Mouse (Mus musculus): Measurements from ENCODE around the gene Olfr1480.

Olfr1480 gene

DNA sequence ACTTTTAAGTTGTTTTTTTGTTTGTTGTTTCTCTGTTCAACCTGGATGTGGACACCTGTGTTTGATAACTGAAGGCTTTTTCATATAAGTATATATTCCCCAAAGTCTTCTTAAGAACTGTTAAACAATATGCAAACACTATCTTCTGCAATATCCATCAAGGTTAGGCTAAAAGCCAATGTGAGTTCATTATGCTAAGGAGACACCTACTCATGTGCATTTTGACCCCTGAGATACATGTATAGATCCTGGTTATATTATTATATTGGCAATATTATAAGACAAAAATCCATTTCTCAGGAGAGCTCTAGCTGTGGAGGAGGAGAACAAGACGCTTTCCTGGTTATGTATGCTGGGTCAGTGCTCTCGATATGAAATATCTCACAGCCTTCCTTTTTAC lies at the start of gene Olfr1480:
Olfr1480 (plus strand) TSS at position 301 of the 400 bp plus-strand sequence.
- no peak for DNase-seq (ENCODE audit: low spot score in 2 of 2)

DNA sequence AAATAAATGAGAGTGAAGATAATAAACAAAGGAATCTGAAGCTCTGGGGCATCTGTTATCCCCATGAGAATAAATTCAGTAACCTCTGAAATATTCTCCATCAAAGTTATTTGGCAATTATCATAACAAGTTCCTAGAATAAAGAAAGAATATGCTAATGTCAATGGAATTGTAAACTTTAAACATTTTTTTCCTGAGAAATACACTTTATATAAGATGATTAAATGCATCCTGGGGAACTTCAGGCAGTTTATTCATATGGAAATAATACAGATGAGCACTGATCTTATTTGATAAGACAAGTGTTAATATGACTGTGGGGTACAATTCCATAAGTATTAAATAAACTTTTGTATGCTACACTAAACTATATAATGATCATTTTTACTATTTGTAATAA lies 47.6 kb upstream of the Olfr1480 start, which contains the start of gene Olfr1475:
Olfr1475 (minus strand) TSS at position 101 of the 400 bp plus-strand sequence.
- DNase-seq (ENCODE audit: low spot score in 2 of 2), result no peak

DNA sequence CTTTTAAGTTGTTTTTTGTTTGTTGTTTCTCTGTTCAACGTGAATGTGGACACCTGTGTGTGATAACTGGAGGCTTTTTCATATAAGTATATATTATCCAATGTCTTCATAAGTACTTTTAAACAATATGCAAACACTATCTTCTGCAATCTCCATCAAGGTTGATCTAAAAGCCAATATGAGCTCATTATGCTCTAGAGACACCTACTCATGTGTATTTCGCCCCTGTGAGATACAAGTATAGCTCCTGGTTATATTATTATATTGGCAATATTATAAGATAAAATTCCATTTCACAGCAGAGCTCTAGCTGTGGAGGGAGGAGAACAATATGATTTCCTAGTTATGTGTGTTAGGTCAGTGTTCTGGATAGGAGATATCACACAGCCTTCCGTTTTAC lies 27.5 kb upstream of the Olfr1480 start, which contains the start of gene Olfr1477:
Olfr1477 (plus strand) TSS at position 301 of the 400 bp plus-strand sequence.
- DNase-seq (ENCODE audit: low spot score in 2 of 2), result no peak
